Mouse (Mus musculus): ENCODE measurements around the gene Sult3a1.
A peak's percentile ranks its signal among the peaks of the same experiment; 100 is the strongest.
"Not testable (repeated sequence)": the region's sequence is repeated elsewhere in the genome, so short reads cannot be mapped to it uniquely, and the experiment has no call there.

Gene Sult3a1

DNA sequence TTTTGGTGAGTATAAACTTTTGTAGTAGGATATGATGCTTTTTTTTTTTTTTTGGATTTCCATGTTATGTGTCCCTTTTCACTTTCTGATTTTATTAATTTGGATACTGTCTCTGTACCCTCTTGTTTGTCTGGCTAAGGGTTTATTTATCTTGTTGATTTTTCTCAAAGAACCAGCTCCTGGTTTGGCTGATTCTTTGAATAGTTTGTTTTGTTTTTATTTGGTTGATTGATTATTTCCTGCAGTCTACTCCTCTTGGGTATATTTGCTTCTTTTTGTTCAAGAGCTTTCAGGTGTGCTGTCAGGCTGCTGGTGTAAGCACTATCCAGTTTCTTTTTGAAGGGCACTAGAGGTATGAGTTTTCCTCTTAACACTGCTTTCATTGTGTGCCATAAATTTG is at the start of gene Sult3a1:
Gene Sult3a1 (plus strand): TSS at position 301 of the 400 bp plus-strand sequence.
- DNase-seq (ENCODE audit: extremely low spot score, low read depth, low spot score): no peak

DNA sequence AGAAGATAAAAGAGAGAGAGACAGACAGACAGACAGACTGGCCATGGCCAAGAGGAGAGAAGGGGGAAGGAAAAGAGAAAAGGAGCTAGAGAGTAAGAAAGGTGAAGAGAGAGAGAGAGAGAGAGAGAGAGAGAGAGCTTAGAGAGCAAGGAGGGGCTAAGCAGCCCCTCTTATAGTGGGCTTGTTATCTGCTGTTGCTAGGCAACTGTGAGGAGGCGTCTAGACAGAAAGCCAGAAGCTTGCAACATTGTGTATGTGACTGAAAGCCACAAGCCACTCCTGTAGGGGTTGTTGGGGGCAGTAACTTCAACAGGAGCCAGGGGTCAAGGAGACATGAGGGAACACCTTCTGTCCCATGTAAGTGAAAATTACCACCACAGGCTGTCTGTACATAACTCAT is 45.7 kb upstream of the Sult3a1 start:
- DNase-seq (ENCODE audit: extremely low spot score, low read depth, low spot score): no peak

DNA sequence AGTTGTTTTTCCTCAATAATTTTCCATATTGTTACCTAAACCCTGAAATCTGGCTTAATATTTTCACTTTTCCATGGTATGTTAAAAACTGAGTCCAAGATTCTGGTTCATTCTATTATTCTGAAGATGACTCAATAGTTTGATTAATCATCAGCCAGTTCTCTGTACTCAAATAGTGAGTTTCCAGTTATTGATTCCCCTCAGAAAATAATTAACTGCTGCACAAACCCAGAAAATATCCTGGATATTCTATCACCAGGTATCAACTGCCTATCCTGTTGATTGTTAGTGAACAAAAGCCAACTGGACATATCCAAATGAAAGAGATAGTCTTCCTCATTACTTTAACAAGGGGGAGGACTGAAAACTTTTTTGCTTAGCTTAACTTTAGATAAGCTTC is 43.3 kb upstream of the Sult3a1 start:
- DNase-seq (ENCODE audit: extremely low spot score, low read depth, low spot score): no peak

DNA sequence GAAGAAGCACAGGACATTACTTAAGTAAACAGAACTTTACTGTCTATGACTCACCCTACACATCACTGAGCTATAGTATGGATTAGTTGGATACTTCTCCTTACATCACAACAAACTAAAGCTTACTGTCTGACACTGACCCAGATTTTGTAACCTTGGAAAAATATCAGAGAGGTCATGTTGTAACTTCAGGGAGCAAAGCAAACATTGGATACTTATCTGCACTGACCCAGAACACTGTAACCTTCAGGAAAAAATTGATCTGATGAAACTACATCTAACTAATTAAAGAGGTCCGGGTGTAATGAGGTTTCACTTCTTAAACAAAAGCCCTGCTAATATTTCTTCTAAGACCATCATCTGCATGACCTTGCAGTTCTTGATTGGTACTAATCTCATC is 40.6 kb upstream of the Sult3a1 start:
- no peak for DNase-seq (ENCODE audit: extremely low spot score, low read depth, low spot score)

DNA sequence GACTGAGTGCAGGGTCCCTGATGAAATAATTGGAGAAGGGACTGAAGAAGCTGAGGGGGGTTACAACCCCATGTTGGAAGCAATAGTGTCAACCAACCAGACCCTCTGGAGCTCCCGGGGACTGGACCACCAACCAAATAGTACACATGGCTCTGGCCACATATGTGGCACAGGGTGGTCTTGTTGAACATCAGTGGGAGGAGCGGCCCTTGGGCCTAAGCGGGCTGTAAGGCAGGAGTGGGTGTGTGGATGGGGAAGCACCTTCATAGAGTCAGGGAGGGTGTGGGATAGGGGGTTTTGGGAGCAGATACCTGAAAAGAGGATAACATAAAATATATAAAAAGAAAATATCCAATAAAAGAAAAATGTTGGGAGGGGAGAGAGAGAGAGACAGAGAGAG is 36.6 kb upstream of the Sult3a1 start:
- DNase-seq (ENCODE audit: extremely low spot score, low read depth, low spot score): no peak

DNA sequence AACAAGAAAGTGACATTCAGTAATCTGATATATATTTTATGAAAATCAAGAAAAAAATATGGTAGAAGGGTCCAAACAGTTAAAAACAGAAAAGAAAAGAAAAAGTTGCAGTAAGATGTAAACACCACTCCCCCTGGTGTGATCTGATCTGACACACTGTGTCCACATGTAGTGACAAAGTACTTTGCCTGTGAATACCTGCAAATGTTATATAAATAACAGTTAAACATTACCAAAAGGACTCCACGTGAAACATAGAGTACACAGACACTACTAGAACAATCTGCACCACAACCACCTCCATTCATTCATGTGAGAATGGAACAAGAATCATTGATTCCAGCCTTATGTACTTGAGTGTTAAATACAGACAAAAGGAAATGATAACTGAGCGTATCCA is 8.5 kb downstream of the Sult3a1 start:
- no peak for DNase-seq (ENCODE audit: extremely low spot score, low read depth, low spot score)

DNA sequence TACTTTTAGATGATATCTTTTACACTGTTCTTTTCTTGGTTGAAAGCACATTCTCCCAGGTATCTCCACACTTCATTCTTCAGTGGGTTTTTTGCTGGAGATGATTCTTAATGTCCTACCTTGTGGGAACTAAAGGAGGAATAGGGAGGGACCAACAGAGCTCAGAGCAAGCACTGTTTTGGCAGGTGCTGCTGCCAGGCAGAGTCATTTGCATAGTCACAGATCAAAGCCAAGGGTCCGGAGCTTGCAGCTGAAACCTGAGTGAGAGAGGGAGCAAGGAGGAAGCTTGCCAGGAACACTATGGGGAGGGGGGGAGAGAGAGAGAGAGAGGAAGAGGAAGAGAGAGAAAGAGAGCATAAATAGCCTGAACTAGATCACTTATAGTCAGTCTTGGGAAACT is 12.9 kb downstream of the Sult3a1 start:
- DNase-seq (ENCODE audit: extremely low spot score, low read depth, low spot score): no peak

DNA sequence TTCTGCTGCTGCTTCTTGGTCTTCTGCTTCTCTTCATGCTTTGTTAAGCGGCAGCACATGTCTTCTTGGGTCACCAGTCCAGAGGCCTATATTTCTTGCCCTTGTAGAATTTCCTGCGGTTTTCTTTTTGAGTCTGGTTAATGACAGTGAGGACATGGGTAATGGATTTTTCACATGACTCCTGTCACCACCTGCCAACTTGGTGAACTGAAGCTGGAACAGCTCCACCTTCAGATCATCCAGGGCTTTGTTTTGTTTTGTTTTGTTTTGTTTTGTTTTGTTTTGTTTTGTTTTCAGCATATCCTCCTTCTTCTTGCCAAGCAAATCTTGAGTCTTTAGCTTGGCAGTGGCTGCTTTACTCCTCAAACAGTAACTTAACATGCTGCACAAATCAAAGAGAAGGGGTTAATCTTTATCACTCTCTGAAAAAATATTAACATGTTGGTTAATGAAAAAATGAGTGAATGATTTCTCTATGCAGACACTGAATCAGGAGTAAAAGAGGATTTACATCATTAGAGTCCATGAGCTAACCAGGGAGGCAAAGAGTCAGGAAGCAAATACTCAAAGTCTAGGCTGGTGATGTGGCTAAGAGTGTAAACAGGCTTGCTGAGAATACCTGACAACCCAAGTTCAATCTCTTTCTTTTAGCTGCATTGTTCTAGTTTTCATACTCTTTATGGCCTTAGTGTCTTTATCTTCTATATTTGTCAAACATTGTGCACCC is 15.3 kb downstream of the Sult3a1 start:
- no peak for DNase-seq (ENCODE audit: extremely low spot score, low read depth, low spot score)

DNA sequence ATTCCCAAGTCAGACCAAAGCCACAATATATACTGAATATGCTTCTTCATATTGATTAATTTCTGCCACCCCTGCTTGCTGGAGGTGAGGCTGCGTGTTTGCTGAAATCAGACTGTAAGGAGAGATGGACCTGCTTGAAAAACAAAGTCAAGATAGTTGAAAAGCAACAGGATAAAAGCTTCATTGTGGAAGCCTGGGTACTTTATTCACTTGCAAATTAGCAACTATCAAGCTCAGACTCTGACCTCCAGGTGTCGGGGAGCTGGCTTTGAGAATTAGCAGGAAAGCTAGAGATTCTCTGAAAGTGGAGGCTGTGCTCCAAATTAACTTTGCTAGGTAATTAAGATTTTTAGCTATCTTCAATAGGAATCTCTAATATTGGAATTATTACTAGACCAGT is 24.9 kb downstream of the Sult3a1 start:
- not testable (repeated sequence) for DNase-seq (ENCODE audit: extremely low spot score, low read depth, low spot score)

DNA sequence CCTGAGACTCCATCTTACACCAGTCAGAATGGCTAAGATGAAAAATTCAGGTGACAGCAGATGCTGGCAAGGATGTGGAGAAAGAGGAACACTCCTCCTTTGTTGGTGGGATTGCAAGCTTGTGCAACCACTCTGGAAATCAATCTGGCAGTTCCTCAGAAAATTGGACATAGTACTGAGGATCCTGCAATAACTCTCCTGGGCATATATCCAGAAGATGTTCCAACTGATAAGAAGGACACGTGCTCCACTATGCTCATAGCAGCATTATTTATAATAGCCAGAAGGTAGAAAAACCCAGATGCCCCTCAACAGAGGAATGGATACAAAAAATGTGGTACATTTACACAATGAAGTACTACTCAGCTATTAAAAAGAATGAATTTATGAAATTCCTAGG is 44.0 kb downstream of the Sult3a1 start:
- DNase-seq (ENCODE audit: extremely low spot score, low read depth, low spot score): not testable (repeated sequence)

DNA sequence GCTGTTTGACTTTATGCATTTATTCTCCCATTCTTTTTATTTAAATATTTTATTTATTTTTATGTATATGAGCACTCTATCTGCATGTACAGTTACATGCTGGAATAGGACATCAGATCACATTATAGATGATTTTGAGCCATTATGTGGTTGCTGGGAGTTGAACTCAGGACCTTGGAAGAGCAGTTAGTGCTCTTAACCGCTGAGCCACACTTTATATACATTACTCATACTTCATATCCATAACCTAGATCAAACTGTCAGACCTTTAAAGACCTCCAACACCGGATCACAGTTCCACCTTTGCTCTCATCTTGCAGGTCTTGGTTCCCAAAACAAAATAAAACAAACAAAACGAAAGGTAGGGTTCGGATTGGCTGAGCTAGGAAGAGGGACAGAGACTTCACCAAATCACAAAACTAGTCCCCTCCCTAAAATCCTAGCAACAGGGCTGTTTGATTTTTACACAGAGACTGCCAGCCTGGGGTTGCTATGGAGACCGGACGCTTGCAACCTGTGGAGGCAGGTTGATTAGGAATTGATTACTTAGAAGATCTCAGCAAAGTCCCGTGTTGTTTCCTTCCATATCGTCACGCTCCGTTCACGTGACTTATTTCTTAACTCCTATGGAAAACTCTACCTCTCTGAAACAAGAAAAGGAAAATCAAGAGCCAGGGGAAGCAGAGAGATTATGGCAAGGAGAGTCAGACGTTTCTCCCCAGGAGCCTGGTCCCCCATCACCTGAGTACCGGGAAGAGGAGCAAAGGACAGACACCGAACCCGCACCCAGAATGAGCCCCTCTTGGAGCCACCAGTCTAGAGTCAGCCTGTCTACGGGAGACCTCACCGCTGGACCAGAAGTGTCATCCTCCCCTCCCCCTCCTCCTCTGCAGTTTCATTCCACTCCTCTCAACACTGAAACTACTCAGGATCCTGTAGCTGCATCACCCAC is 47.3 kb downstream of the Sult3a1 start, which contains the start of gene Rsph4a:
Gene Rsph4a (plus strand): TSS at position 582 of the 952 bp plus-strand sequence.
- peak; percentile 33 for DNase-seq (ENCODE audit: extremely low spot score, low read depth, low spot score)

DNA sequence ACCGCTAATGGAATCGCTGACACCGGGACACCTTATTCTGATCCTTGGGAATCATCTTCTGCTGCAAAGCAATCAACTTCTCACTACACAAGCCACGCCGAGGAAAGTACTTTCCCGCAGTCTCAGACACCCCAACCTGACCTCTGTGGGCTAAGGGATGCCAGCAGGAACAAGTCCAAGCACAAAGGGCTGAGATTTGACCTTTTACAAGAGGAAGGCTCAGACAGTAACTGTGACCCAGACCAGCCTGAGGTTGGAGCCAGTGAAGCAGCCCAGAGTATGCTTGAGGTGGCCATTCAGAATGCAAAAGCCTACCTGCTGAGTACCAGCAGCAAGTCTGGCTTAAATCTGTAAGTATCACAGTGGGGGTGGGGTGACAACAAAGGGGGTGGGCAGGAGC is 48.0 kb downstream of the Sult3a1 start:
- DNase-seq (ENCODE audit: extremely low spot score, low read depth, low spot score): no peak
